Mouse (Mus musculus) stomach, adult 2 months (tissue): Measurements from ENCODE around the gene Mtmr4. TPM values are rescaled to one million over a fixed set of nuclear protein-coding genes. Genes with fewer than 3 reads are reported as not detected.

Experiments
- polyA plus RNA-seq: library from polyadenylated mRNA; depleted of rRNA; stranded (reverse); fragments of >200 nt; gene quantifications from 2 replicates; pipeline ENCODE4 v1.2.3, GENCODE M21; 2012; rRNA removed

Mtmr4 gene
- polyA plus RNA-seq = 12.9 and 13.4 TPM in 2 replicates

GRCm38 (mm10) chr11:87591526-87592353 is at the start of gene Mtmr4:
Gene Mtmr4, plus strand, starts transcription at chr11:87592162.

GRCm38 (mm10) chr11:87566501-87566900 is 25.5 kb upstream of the Mtmr4 start, which contains the start of gene Gm11492:
Gene Gm11492, plus strand, starts transcription at chr11:87566653.

GRCm38 (mm10) chr11:87568255-87568953 is 23.6 kb upstream of the Mtmr4 start, which contains the start of gene Sept4:
Gene Sept4, plus strand, starts transcription at chr11:87568903.

GRCm38 (mm10) chr11:87616790-87617474 is 25.0 kb downstream of the Mtmr4 start, which contains the start of gene Hsf5:
Gene Hsf5, plus strand, starts transcription at chr11:87617164.

GRCm38 (mm10) chr11:87662407-87662806 is 70.4 kb downstream of the Mtmr4 start, which contains the start of gene Rnf43:
Gene Rnf43, plus strand, starts transcription at chr11:87662722.

Other genes with a start within 250 kb of the Mtmr4 start
- 0.53 and 0.56 TPM in 2 replicates for gene Ppm1e, start 233.1 kb upstream of the Mtmr4 start, polyA plus RNA-seq
- 0.10 and 0.12 TPM in 2 replicates for gene Rad51c, start 187.2 kb upstream of the Mtmr4 start, polyA plus RNA-seq
- 0.03 TPM in 1 of 2 replicates, not detected in the other for gene Tex14, start 187.1 kb upstream of the Mtmr4 start, polyA plus RNA-seq
- gene Gm11492, start 25.5 kb upstream of the Mtmr4 start, polyA plus RNA-seq = not detected in 2 replicates
- 2.9 and 3.1 TPM in 2 replicates for gene Sept4, start 23.3 kb upstream of the Mtmr4 start, polyA plus RNA-seq
- 0.04 TPM in 1 of 2 replicates, not detected in the other for gene Hsf5, start 25.0 kb downstream of the Mtmr4 start, polyA plus RNA-seq
- gene Rnf43, start 70.6 kb downstream of the Mtmr4 start, polyA plus RNA-seq = 9.4 and 10.8 TPM in 2 replicates
- 12.7 and 14.1 TPM in 2 replicates for gene Supt4a, start 145.4 kb downstream of the Mtmr4 start, polyA plus RNA-seq
- gene Tspoap1, start 168.4 kb downstream of the Mtmr4 start, polyA plus RNA-seq = 0.88 and 1.2 TPM in 2 replicates
- 0.12 TPM in 1 of 2 replicates, not detected in the other for gene Mpo, start 201.4 kb downstream of the Mtmr4 start, polyA plus RNA-seq
- 0.03 and 0.10 TPM in 2 replicates for gene Lpo, start 236.1 kb downstream of the Mtmr4 start, polyA plus RNA-seq